Comparison of ENCODE assay signal across 8 mouse cellular contexts in the genomic region with DNA sequence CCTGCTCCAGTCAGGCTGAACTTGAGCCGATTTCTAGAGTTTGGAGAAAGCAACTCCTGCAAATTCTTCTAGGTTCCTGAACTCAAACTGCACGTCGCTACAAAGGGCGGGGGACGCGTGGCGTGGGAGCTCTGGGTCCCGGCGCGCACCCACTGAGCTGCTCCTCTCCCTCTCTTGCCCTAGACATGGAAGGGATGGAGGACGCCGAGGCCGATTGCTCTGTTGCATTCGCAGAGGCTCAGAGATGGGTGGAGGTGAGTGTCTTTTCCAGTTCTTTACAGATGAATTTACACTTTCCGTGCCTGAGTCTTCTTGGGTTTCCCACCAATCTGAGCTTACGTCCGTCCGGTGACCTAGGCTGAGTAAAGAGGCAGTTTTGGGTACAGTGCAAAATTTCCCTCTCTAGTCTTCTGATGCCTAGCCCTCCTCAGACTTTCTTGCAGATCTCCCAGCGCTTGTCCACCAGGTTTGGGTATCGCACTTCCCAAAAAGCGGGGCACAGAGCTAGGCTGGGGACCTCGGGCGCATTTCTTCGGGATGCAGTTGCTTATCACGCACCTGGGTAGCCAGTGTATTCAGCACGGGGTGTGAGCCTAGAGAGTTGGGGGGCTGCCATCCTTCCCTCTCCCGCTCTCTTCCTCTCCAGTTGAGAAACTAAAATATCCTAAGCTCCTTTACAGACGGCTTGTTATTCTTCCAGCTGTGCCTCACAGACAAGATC. TPM values are rescaled to one million over a fixed set of nuclear protein-coding genes. Genes with fewer than 3 reads are reported as not detected.
DNase-seq lines count a peak whose midpoint lies in the region; ATAC-seq and TF ChIP-seq lines count a peak whose summit lies in the region.

No protein-coding gene starts in this region.

- WGBS in heart, embryonic 11.5 days (ENCODE audit: insufficient replicate concordance), result 2% methylated on average over 28 of the region's 28 CpGs
- WGBS in forebrain, embryonic 15.5 days, result 1% methylated on average over 28 of the region's 28 CpGs
- under 1% methylated on average over 28 of the region's 28 CpGs for WGBS in limb, embryonic 14.5 days

- peaks cover 6% of the 10 kb centered on the region; the same call in 1 of the 2 replicates for H3K4me1 ChIP-seq in heart, embryonic 11.5 days (ENCODE audit: control insufficient read depth, insufficient read depth, low read length)
- H3K4me1 ChIP-seq in forebrain, embryonic 15.5 days, result peaks cover 14% of the 10 kb centered on the region
- H3K4me1 ChIP-seq in limb, embryonic 14.5 days (ENCODE audit: control insufficient read depth, insufficient read depth, low read length), result no peaks in the 10 kb centered on the region

- H3K9ac ChIP-seq in heart, embryonic 11.5 days (ENCODE audit: low read depth, low read length), result peak overlapping the region; percentile 62
- H3K9ac ChIP-seq in forebrain, embryonic 15.5 days (replicated peaks), result peak overlapping the region; percentile 60
- H3K9ac ChIP-seq in limb, embryonic 14.5 days (ENCODE audit: low read depth, low read length, severe bottlenecking), result peak overlapping the region; percentile 66

- H3K4me3 ChIP-seq in heart, embryonic 11.5 days (ENCODE audit: low read depth, low read length), result peak overlapping the region; percentile 69
- peak overlapping the region; percentile 78 for H3K4me3 ChIP-seq in forebrain, embryonic 15.5 days
- H3K4me3 ChIP-seq in limb, embryonic 14.5 days (replicated peaks; ENCODE audit: low read length), result peak overlapping the region; percentile 74

- H3K27ac ChIP-seq in heart, embryonic 11.5 days (ENCODE audit: low read depth, low read length), result no peak overlapping the region
- no peak overlapping the region for H3K27ac ChIP-seq in forebrain, embryonic 15.5 days (replicated peaks)
- no peak overlapping the region for H3K27ac ChIP-seq in limb, embryonic 14.5 days (replicated peaks; ENCODE audit: low read depth, low read length)

- H3K9me3 ChIP-seq in heart, embryonic 11.5 days (replicated peaks; ENCODE audit: control insufficient read depth, low read length), result no peaks in the 10 kb centered on the region
- H3K9me3 ChIP-seq in forebrain, embryonic 15.5 days, result no peaks in the 10 kb centered on the region
- H3K9me3 ChIP-seq in limb, embryonic 14.5 days (ENCODE audit: control insufficient read depth, low read length), result no peaks in the 10 kb centered on the region

- peak overlapping the region; percentile 95 for H3K4me2 ChIP-seq in heart, embryonic 11.5 days
- peak overlapping the region; percentile 100 for H3K4me2 ChIP-seq in forebrain, embryonic 15.5 days (replicated peaks)
- peak overlapping the region; percentile 95 for H3K4me2 ChIP-seq in limb, embryonic 14.5 days (replicated peaks; ENCODE audit: low read depth, low read length, severe bottlenecking)

- TF ChIP-seq POLR2A in limb, embryonic 14.5 days (IDR thresholded peaks at IDR 0.05; ENCODE audit: borderline replicate concordance, extremely low read depth, insufficient read depth, insufficient read length), result no peak

- intact Hi-C loops in heart, postnatal 25 days (cut with DNase I), result no loop called here

- peaks cover 5% of the 10 kb centered on the region; the same call in 1 of the 2 replicates for H3K27me3 ChIP-seq in heart, embryonic 11.5 days (ENCODE audit: control insufficient read depth, insufficient read depth, low read length)
- H3K27me3 ChIP-seq in forebrain, embryonic 15.5 days, result peaks cover 21% of the 10 kb centered on the region; the same call in 1 of the 2 replicates
- 0 out of 2 replicates have a peak, but pooled peaks cover 7% of the 10 kb centered on the region for H3K27me3 ChIP-seq in limb, embryonic 14.5 days (ENCODE audit: control insufficient read depth, insufficient read depth, low read length)

- peak; percentile 27; the same call in 1 of the 2 replicates for ATAC-seq in heart, embryonic 11.5 days (replicated peaks; ENCODE audit: insufficient number of reproducible peaks, low FRiP score, low TSS enrichment)
- ATAC-seq in forebrain, embryonic 15.5 days (replicated peaks), result peak; percentile 75
- peak; percentile 60 for ATAC-seq in limb, embryonic 14.5 days (ENCODE audit: low FRiP score, low read depth)
- peak; percentile 16; the same call in 1 of the 2 replicates for ATAC-seq in neutrophil, adult 5-6 weeks (ENCODE audit: extremely low read depth, insufficient number of reproducible peaks, low FRiP score, poor library complexity, severe bottlenecking)

- no peaks in the 10 kb centered on the region for H3K36me3 ChIP-seq in heart, embryonic 11.5 days (ENCODE audit: control insufficient read depth, insufficient read depth, low read length)
- H3K36me3 ChIP-seq in forebrain, embryonic 15.5 days, result no peaks in the 10 kb centered on the region
- no peaks in the 10 kb centered on the region for H3K36me3 ChIP-seq in limb, embryonic 14.5 days (ENCODE audit: control insufficient read depth, insufficient read depth, low read length)

- no peak for DNase-seq in heart, postnatal 25 days (ENCODE audit: low spot score)
- peak; percentile 19 for DNase-seq in ES-CJ7 (ENCODE audit: low read depth, low spot score)
- peak; percentile 28 for DNase-seq in limb, embryonic 14.5 days (ENCODE audit: low spot score)
- no peak for DNase-seq in ovary, adult 18-20 months (ENCODE audit: low spot score)
- DNase-seq in thymus, adult 18-20 months, result no peak

RNA-seq across cellular contexts. Expression of a gene that starts 0.4 kb away (rescaled TPM):
- 123 and 126 TPM in 2 replicates for polyA plus RNA-seq in heart, embryonic 11.5 days (2014; fragmentation: Nextera tagmentation; extraction: Ambion mirVana)
- 100 to 1,000 TPM; 396 to 411 TPM for total RNA-seq in heart, postnatal 25 days (2021)
- 12.8 and 14.4 TPM in 2 replicates for polyA plus RNA-seq in forebrain, embryonic 15.5 days (2015; fragmentation: Nextera tagmentation; extraction: Ambion mirVana)
- polyA plus RNA-seq in limb, embryonic 14.5 days (2012; rRNA removed), result 21.6 and 23.2 TPM in 2 replicates
- 25.1 and 26.2 TPM in 2 replicates for polyA plus RNA-seq in limb, embryonic 14.5 days (2014; fragmentation: Nextera tagmentation; extraction: Ambion mirVana)
- 0.49 and 1.0 TPM in 2 replicates for total RNA-seq in neutrophil, adult 5-6 weeks (2017)

RNA-seq across cellular contexts. Expression of a gene that starts 0.5 kb away (rescaled TPM):
- polyA plus RNA-seq in heart, embryonic 11.5 days (2014; fragmentation: Nextera tagmentation; extraction: Ambion mirVana), result 2.5 and 3.6 TPM in 2 replicates
- total RNA-seq in heart, postnatal 25 days (2021), result 1 to 10 TPM in 1 of 2 experiments, under 1 TPM in 1; 0.68 to 1.2 TPM
- 0.76 and 1.5 TPM in 2 replicates for polyA plus RNA-seq in forebrain, embryonic 15.5 days (2015; fragmentation: Nextera tagmentation; extraction: Ambion mirVana)
- 3.4 and 3.6 TPM in 2 replicates for polyA plus RNA-seq in limb, embryonic 14.5 days (2012; rRNA removed)
- 3.7 and 3.8 TPM in 2 replicates for polyA plus RNA-seq in limb, embryonic 14.5 days (2014; fragmentation: Nextera tagmentation; extraction: Ambion mirVana)
- total RNA-seq in neutrophil, adult 5-6 weeks (2017), result not detected in 2 replicates

Comparison
In these comparisons a context has a peak if more than half of its experiments do, and no peak if none do; other contexts are left out.
1. ATAC-seq: peak in every context shown above with its lines; median percentile 75 in forebrain, embryonic 15.5 days; 60 in limb, embryonic 14.5 days; 27 in heart, embryonic 11.5 days; 16 in neutrophil, adult 5-6 weeks.
2. DNase-seq: peak in ES-CJ7 (single experiment) and limb, embryonic 14.5 days (single experiment); none in heart, postnatal 25 days (single experiment), ovary, adult 18-20 months (single experiment) and thymus, adult 18-20 months (0 of 2).
3. Peak in every context shown above with its lines, with median percentiles within 50 percentile points of each other: H3K4me2 ChIP-seq, H3K4me3 ChIP-seq and H3K9ac ChIP-seq.